Mouse (Mus musculus) CH12F3 (cell line): ENCODE results near the gene Coq6.

ENCODE experiments used
- in situ Hi-C: fragments of 300-500 bp; cut with MboI; formaldehyde crosslinking; loops from 2 replicates; pipeline ENCODE4 v1.14.3; 2020; ENCODE audit warnings: low sequenced_read_pairs

Gene Coq6

GRCm38 (mm10) chr12:84393847-84394246, 32.4 kb downstream of the Coq6 start:
- in situ Hi-C loops: no loop called here

DNA sequence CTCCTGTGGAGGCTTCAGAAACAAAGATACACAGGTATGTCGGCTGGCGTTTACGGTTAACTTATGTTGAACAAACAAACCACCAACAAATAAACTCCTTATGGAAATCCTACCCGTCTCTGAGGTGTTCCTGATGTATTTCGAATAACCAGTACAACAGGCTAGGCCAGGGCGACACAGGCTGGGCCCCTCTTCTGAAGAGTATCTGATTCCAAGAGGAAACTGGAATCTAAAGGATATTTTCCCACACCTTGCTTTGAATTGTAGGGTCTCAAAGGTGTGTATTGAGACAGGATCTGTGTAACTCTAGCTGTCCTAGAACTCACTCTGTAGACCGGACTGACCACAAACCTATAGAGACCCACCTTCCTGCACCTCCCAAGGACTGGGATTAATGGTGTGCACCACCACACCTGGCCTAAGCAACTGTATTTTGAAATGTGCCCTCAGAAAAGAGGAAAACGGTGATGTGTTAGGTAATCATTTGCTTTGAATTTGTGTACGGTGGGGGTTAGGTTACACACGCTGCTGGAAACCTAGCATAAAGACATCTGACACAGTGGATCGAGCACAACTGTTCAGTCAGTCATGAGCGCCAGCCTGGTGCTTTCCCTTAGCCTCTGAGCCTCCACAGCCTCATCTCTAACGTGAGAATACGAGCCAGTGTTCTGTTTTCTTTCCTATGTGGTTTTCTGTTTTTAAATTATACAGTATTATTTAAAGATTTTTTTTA, 35.7 kb downstream of the Coq6 start:
- in situ Hi-C loops: no loop called here

DNA sequence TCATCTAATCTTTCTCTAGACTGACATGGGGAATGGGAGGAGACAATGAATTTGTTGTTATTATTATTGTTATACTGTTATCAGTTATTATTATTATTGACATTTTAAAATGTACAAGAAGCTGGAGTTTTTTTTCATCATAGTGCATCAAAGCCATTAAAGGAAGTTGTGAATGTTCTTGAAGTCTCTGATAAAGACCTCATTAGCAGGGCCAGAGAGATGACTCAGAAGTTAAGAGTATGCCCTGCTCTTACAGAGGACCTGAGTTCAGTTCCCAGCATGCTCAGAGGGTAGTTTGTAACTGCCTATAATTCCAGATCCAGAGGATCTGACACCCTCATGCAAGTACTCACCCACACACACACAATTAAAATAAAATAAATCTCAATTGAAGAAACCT, 36.2 kb downstream of the Coq6 start:
- in situ Hi-C loops: no loop called here

- in situ Hi-C loops: no loop called here
Observed at GRCm38 (mm10) chr12:84398629-84399028, 37.2 kb downstream of the Coq6 start.

GRCm38 (mm10) chr12:84399135-84399534, 37.7 kb downstream of the Coq6 start:
- in situ Hi-C loops: no loop called here

DNA sequence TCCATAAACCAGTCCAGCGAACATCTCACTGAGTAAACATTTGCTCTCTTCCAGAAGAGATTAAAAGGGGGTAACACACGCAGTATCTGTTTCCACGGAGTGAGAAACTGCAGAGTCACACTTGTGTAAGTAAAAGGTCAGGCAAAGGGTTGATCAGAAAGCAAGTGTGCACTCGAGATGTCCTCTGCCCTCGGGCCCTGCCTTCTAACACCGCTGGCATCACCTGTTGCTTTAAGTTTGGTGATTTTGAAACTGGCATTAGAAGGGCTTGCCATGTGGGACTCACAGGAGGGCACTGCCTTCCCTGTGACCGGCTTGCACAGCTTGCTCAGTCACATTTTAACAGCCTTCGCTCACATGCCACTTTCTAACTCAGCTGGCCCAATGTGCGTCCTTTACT, 38.2 kb downstream of the Coq6 start:
- in situ Hi-C loops: no loop called here

- in situ Hi-C loops: no loop called here
Observed at GRCm38 (mm10) chr12:84400068-84400467, 38.6 kb downstream of the Coq6 start.

- in situ Hi-C loops: no loop called here
Observed at GRCm38 (mm10) chr12:84400653-84401052, 39.2 kb downstream of the Coq6 start.

GRCm38 (mm10) chr12:84402923-84403322, 41.5 kb downstream of the Coq6 start:
- in situ Hi-C loops: no loop called here

GRCm38 (mm10) chr12:84404541-84404940, 43.1 kb downstream of the Coq6 start:
- in situ Hi-C loops: no loop called here

DNA sequence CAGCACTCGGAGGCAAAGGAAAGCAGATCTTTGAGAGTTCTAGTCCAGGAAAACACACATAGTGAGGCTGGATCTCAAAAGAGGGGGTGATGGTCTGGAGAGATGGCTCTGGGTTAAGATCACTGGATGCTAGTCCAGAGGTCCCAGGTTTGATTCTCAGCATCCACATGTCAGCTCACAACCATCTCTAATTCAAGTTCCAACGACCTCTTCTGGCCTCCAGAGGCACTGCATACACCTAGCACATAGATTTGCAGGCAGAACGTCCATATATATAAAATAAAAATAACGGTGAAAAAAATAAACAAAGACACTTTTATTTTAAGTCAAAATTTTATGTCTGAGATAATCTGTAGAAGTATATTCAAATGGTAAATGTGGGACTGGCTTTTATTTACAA, 45.8 kb downstream of the Coq6 start:
- in situ Hi-C loops: no loop called here

- in situ Hi-C loops: no loop called here
Observed at GRCm38 (mm10) chr12:84407874-84408818, 46.7 kb downstream of the Coq6 start.

DNA sequence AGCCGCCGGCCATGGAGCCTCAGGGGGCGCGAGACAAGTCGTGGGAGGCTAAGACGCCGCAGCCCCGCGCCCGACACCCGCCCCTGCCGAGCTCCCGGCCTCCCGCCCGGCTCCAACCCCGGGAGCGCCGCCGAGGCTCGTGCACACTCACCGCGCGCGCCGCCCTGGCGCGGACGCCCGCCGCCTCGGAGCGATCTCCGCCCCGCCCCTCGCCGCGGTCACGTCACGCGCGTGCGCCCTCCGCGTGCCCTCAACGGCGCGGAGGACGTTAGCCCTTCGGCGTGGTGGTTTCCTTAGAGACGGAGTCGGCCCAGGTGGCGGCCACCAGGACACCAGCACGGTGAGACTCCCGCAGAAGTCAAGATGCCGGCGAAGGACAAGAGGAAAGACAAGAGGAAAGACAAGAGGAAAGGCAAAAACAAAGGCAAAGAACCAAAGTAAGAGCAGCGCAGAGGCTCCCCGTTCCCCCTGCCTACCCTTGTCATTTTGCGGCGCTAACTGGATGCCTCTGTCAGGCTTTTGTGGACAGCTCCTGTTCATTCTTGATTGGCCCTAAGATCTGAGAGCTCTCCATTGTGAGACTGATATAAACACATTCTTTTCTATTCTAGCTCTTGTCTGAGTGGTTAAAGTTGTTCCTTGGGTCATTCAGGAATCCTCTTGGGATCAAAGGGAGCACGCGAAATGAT, 47.5 kb downstream of the Coq6 start, which contains the start of the genes Entpd5 and Bbof1:
TSS of gene Entpd5 (minus strand) at position 211 of the 689 bp plus-strand sequence.
TSS of gene Bbof1 (plus strand) at position 253 of the 689 bp plus-strand sequence.
- in situ Hi-C loops: no loop called here

DNA sequence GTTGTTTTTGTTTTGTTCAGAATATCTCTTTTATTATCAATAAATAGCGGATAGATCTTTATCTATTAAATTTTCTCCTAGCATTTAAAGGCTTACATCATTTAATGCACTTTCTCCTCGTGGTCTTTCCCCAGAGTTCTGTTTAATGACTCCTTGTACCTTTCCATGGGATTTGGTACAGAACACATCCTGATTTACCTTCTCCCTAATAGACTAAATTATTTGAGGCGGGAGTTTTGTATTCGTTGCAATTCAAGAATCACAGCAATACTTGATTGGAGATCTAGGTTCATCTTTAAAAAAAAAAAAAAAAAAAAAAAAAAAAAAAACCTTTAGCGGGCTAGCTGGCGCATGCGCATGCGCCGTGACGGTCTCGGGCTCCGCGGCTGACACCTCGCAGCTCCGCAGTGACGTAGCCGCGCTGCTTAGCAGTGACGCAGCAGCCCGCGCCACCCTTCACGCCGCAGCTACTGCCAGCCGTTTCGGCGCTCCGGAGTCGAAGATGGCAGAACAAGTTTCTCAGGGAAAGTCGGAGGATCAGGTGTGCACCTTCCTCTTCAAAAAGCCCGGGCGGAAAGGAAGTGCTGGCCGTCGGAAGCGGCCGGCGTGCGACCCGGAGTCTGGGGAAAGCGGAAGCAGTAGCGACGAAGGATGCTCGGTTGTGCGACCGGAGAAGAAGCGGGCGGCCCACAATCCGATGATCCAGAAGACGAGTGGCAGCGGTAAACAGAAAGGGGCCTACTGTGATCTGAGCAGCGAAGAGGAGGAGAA, 55.6 kb downstream of the Coq6 start, which contains the start of gene Rnf113a2:
TSS of gene Rnf113a2 (plus strand) at position 363 of the 771 bp plus-strand sequence.
- in situ Hi-C loops: no loop called here

GRCm38 (mm10) chr12:84417605-84417922, 56.1 kb downstream of the Coq6 start:
- in situ Hi-C loops: no loop called here
